Mouse (Mus musculus): ENCODE results near the gene Wls.
A peak's percentile ranks its signal among the peaks of the same experiment; 100 is the strongest.

The Wls gene

GRCm38 (mm10) chr3:159839481-159839880, at the start of gene Wls:
TSS of gene Wls (plus strand) at chr3:159839672.
- peak; percentile 52 for DNase-seq (ENCODE audit: extremely low spot score, low read depth, low spot score)

- DNase-seq (ENCODE audit: extremely low spot score, low read depth, low spot score), result no peak
Measured at GRCm38 (mm10) chr3:159789781-159790180, 49.7 kb upstream of the Wls start.

- DNase-seq (ENCODE audit: extremely low spot score, low read depth, low spot score), result no peak
Measured at GRCm38 (mm10) chr3:159831535-159831934, 7.9 kb upstream of the Wls start.

GRCm38 (mm10) chr3:159840002-159840816, 737 bp downstream of the Wls start:
- peak; percentile 37 for DNase-seq (ENCODE audit: extremely low spot score, low read depth, low spot score)

- peak; percentile 20 for DNase-seq (ENCODE audit: extremely low spot score, low read depth, low spot score)
Measured at GRCm38 (mm10) chr3:159840817-159841390, 1.4 kb downstream of the Wls start.

GRCm38 (mm10) chr3:159841458-159841857, 2.0 kb downstream of the Wls start:
- DNase-seq (ENCODE audit: extremely low spot score, low read depth, low spot score), result peak; percentile 12

GRCm38 (mm10) chr3:159843135-159843534, 3.7 kb downstream of the Wls start:
- DNase-seq (ENCODE audit: extremely low spot score, low read depth, low spot score), result no peak

- peak; percentile 18 for DNase-seq (ENCODE audit: extremely low spot score, low read depth, low spot score)
Measured at GRCm38 (mm10) chr3:159847410-159848016, 8.0 kb downstream of the Wls start.

- no peak for DNase-seq (ENCODE audit: extremely low spot score, low read depth, low spot score)
Measured at GRCm38 (mm10) chr3:159848156-159848555, 8.7 kb downstream of the Wls start.

- DNase-seq (ENCODE audit: extremely low spot score, low read depth, low spot score), result no peak
Measured at GRCm38 (mm10) chr3:159851476-159851875, 12.0 kb downstream of the Wls start.

- no peak for DNase-seq (ENCODE audit: extremely low spot score, low read depth, low spot score)
Measured at GRCm38 (mm10) chr3:159851980-159852379, 12.5 kb downstream of the Wls start.

GRCm38 (mm10) chr3:159857112-159857511, 17.6 kb downstream of the Wls start:
- DNase-seq (ENCODE audit: extremely low spot score, low read depth, low spot score), result no peak

- no peak for DNase-seq (ENCODE audit: extremely low spot score, low read depth, low spot score)
Measured at GRCm38 (mm10) chr3:159865691-159866090, 26.2 kb downstream of the Wls start.

GRCm38 (mm10) chr3:159878983-159879382, 39.5 kb downstream of the Wls start:
- DNase-seq (ENCODE audit: extremely low spot score, low read depth, low spot score), result no peak

- no peak for DNase-seq (ENCODE audit: extremely low spot score, low read depth, low spot score)
Measured at GRCm38 (mm10) chr3:159883325-159883724, 43.9 kb downstream of the Wls start.

- no peak for DNase-seq (ENCODE audit: extremely low spot score, low read depth, low spot score)
Measured at GRCm38 (mm10) chr3:159884802-159885201, 45.3 kb downstream of the Wls start.

- no peak for DNase-seq (ENCODE audit: extremely low spot score, low read depth, low spot score)
Measured at GRCm38 (mm10) chr3:159885271-159885670, 45.8 kb downstream of the Wls start.

GRCm38 (mm10) chr3:159885781-159886400, 46.4 kb downstream of the Wls start:
- no peak for DNase-seq (ENCODE audit: extremely low spot score, low read depth, low spot score)

GRCm38 (mm10) chr3:159890176-159891056, 50.9 kb downstream of the Wls start:
- no peak for DNase-seq (ENCODE audit: extremely low spot score, low read depth, low spot score)

GRCm38 (mm10) chr3:159891057-159891752, 51.7 kb downstream of the Wls start:
- no peak for DNase-seq (ENCODE audit: extremely low spot score, low read depth, low spot score)
